Mouse (Mus musculus): Measurements from ENCODE around the gene Srsf6. TPM values are rescaled to one million over a fixed set of nuclear protein-coding genes. Genes with fewer than 3 reads are reported as not detected.

The Srsf6 gene
- 68.2 and 101 TPM in 2 replicates for polyA plus RNA-seq (2015; fragmentation: Nextera tagmentation; extraction: Ambion mirVana)

GRCm38 (mm10) chr2:162931123-162931673, at the start of gene Srsf6:
TSS of gene Srsf6 (plus strand) at chr2:162931528.

GRCm38 (mm10) chr2:162943148-162943846, 12.0 kb downstream of the Srsf6 start, which contains the start of gene L3mbtl1:
TSS of gene L3mbtl1 (plus strand) at chr2:162943472.

Other genes starting within 250 kb of the Srsf6 start
- gene L3mbtl1, start 11.9 kb downstream of the Srsf6 start, polyA plus RNA-seq (2015; fragmentation: Nextera tagmentation; extraction: Ambion mirVana), result 0.18 and 0.68 TPM in 2 replicates
- 1.4 and 2.0 TPM in 2 replicates for gene Sgk2, start 55.8 kb downstream of the Srsf6 start, polyA plus RNA-seq (2015; fragmentation: Nextera tagmentation; extraction: Ambion mirVana)
- 40.7 and 66.5 TPM in 2 replicates for gene Ift52, start 85.8 kb downstream of the Srsf6 start, polyA plus RNA-seq (2015; fragmentation: Nextera tagmentation; extraction: Ambion mirVana)
- gene Mybl2, start 123.2 kb downstream of the Srsf6 start, polyA plus RNA-seq (2015; fragmentation: Nextera tagmentation; extraction: Ambion mirVana), result 5.9 and 8.4 TPM in 2 replicates
- gene Gtsf1l, start 156.3 kb downstream of the Srsf6 start, polyA plus RNA-seq (2015; fragmentation: Nextera tagmentation; extraction: Ambion mirVana), result not detected in 2 replicates